Mouse (Mus musculus): Measurements from ENCODE around the gene Sox13. TPM values are rescaled to one million over a fixed set of nuclear protein-coding genes. Genes with fewer than 3 reads are reported as not detected.

Sox13 gene
- polyA plus RNA-seq (2015; fragmentation: Nextera tagmentation; extraction: Ambion mirVana) = 3.1 and 4.5 TPM in 2 replicates

DNA sequence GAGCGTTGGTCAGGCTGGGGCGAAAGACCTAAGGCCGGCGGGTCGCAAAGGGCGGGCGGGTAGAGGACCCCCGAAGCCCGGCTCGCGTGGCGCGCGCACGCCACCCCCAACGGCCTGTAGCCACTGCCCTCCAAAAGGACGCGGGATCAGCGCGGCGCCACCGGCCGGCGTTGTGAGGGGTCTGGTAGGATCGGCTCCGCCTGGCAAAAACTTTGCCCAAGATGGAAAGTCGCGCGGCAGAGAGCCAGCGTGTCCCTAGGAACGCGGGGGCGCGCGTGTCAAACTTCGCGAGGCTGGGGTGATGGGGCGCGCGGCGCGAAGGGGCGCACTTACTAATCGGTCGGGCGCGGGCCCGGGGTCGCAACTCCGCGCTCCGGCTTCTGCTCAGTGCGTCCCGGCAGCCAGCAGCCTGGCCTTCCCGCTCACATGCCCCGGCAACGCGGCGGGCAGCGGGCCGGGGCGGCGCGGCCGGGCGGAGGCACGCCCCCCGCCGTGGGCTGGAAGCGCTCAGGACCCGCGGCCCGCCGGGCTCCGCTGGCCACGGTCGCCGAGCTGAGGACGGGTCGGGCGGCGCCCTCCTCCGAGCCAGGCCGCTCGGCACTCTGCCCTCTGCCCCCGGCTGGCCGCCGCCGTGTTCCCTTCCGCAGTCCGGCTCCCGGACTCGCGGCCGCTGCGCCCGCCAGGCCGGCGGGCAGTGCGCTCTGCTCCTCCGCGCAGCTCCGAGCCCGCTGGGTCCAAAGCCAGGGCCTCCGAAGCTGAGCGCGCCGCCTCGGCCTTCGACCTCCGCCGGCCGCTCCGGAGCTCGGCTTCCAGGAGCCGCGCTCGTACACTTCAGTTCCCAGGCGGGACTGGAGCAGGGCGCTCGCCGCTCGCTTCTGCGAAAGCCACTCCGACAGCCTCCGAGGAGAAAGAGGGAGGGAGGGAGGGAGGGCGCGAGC is at the start of gene Sox13:
Sox13 (minus strand) TSS at position 835 of the 938 bp plus-strand sequence.

DNA sequence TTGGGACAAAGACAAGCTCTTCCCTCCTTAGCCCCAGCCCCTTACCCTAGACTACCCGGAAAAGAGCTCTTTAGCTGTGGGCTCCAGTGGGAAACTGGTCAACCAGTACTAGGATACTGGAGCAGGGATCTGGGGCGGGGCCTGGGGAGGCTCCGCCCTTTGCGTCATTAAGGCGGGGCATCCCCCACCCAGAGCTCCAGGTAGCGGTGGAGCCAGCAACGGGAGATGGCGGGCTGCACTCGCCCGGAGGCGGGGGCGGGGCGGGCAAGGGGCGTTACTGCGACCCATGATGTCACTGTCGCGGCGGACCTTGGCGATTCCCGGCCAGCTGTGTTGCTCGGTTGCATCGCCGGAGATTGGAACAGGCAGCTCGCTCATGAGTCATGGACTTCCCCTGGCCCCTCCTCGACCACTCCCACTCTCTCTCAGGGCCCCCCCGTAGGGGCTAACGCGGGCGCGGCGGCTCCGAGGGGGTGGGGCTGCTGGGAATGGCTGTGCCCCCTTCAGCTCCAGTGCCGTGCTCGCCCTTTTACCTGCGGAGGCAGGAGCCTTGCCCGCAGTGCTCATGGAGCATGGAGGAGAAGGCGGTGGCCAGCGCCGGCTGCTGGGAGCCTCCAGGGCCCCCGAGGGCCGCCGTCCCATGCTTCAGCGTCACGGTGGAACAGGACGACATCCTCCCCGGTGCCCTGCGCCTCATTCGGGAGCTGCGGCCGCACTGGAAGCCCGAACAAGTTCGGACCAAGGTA is 60.7 kb downstream of the Sox13 start, which contains the start of gene Etnk2:
Etnk2 (plus strand) TSS at position 297 of the 746 bp plus-strand sequence.

GRCm38 (mm10) chr1:133350210-133350609 is 74.0 kb downstream of the Sox13 start, which contains the start of gene Ren1:
Gene Ren1 (plus strand): TSS chr1:133350510.

Other genes with a start within 250 kb of the Sox13 start
- gene Golt1a, start 114.6 kb downstream of the Sox13 start, polyA plus RNA-seq (2015; fragmentation: Nextera tagmentation; extraction: Ambion mirVana) = not detected in 2 replicates
- gene Kiss1, start 102.5 kb downstream of the Sox13 start, polyA plus RNA-seq (2015; fragmentation: Nextera tagmentation; extraction: Ambion mirVana) = 0.70 TPM in 1 of 2 replicates, not detected in the other
- 0.77 and 1.1 TPM in 2 replicates for gene Ren1, start 73.9 kb downstream of the Sox13 start, polyA plus RNA-seq (2015; fragmentation: Nextera tagmentation; extraction: Ambion mirVana)
- 27.7 and 31.1 TPM in 2 replicates for gene Etnk2, start 60.8 kb downstream of the Sox13 start, polyA plus RNA-seq (2015; fragmentation: Nextera tagmentation; extraction: Ambion mirVana)
- gene Snrpe, start 185.9 kb upstream of the Sox13 start, polyA plus RNA-seq (2015; fragmentation: Nextera tagmentation; extraction: Ambion mirVana) = 359 and 363 TPM in 2 replicates
- 0.09 TPM in 1 of 2 replicates, not detected in the other for gene Zbed6, start 236.5 kb upstream of the Sox13 start, polyA plus RNA-seq (2015; fragmentation: Nextera tagmentation; extraction: Ambion mirVana)
- gene Gm38394, start 236.9 kb upstream of the Sox13 start, polyA plus RNA-seq (2015; fragmentation: Nextera tagmentation; extraction: Ambion mirVana) = 1.9 and 2.4 TPM in 2 replicates

All from neural tube, postnatal 0 days (tissue).